Mouse (Mus musculus): ENCODE results near the gene Frmd4a. TPM values are rescaled to one million over a fixed set of nuclear protein-coding genes. Genes with fewer than 3 reads are reported as not detected.

Frmd4a gene
- 56.0 and 63.8 TPM in 2 replicates for polyA plus RNA-seq (2015; fragmentation: Nextera tagmentation; extraction: Ambion mirVana)

GRCm38 (mm10) chr2:4017528-4018288 lies at the start of gene Frmd4a:
Gene Frmd4a (plus strand): TSS chr2:4017717.
- WGBS: 29% methylated on average over 8 of the region's 8 CpGs
- peak; percentile 76 for ATAC-seq

GRCm38 (mm10) chr2:3988876-3989275 lies 28.6 kb upstream of the Frmd4a start:
- no peaks in the 10 kb centered on the region for H3K27me3 ChIP-seq (ENCODE audit: control insufficient read depth, insufficient read depth, low read depth, low read length)
- ATAC-seq: no peak
- 92% methylated on average over 7 of the region's 7 CpGs for WGBS
- H3K27ac ChIP-seq (ENCODE audit: low read length): no peak overlapping the region
- no peaks in the 10 kb centered on the region for H3K9me3 ChIP-seq (replicated peaks; ENCODE audit: control insufficient read depth, low read length, poor library complexity, severe bottlenecking)
- no peaks in the 10 kb centered on the region for H3K36me3 ChIP-seq (ENCODE audit: control insufficient read depth, insufficient read depth, low read length)
- no peak overlapping the region for H3K4me2 ChIP-seq (ENCODE audit: low read length)
- no peak overlapping the region for H3K9ac ChIP-seq (ENCODE audit: low read depth, low read length)
- no peak overlapping the region for H3K4me3 ChIP-seq (ENCODE audit: low read depth, low read length)
- no peaks in the 10 kb centered on the region for H3K4me1 ChIP-seq (ENCODE audit: control insufficient read depth, insufficient read depth, low read length)

More at GRCm38 (mm10) chr2:4017528-4018288, at the start of gene Frmd4a:
- Histone ChIP-seq H3K9me3 (replicated peaks; ENCODE audit: control insufficient read depth, low read length, poor library complexity, severe bottlenecking) (no peaks in the 10 kb centered on the region), H3K36me3 (ENCODE audit: control insufficient read depth, insufficient read depth, low read length) (no peaks in the 10 kb centered on the region), H3K4me2 (ENCODE audit: low read length) (peak within 1 kb of the TSS; percentile 66), H3K4me1 (ENCODE audit: control insufficient read depth, insufficient read depth, low read length) (peaks cover 23% of the 10 kb centered on the region), H3K4me3 (ENCODE audit: low read depth, low read length) (peak within 1 kb of the TSS; percentile 43), H3K9ac (ENCODE audit: low read depth, low read length) (peak within 1 kb of the TSS; percentile 65), H3K27ac (ENCODE audit: low read length) (peak within 1 kb of the TSS; percentile 79), H3K27me3 (ENCODE audit: control insufficient read depth, insufficient read depth, low read depth, low read length) (no peaks in the 10 kb centered on the region)

GRCm38 (mm10) chr2:3990431-3990830 lies 27.1 kb upstream of the Frmd4a start:
- 79% methylated on average over 1 of the region's 1 CpGs for WGBS

GRCm38 (mm10) chr2:4018431-4018876 lies 937 bp downstream of the Frmd4a start:
- peak; percentile 85 for ATAC-seq
- Histone ChIP-seq H3K36me3 (ENCODE audit: control insufficient read depth, insufficient read depth, low read length) (no peaks in the 10 kb centered on the region), H3K4me2 (ENCODE audit: low read length) (peak overlapping the region; percentile 66), H3K9ac (ENCODE audit: low read depth, low read length) (peak overlapping the region; percentile 65), H3K9me3 (replicated peaks; ENCODE audit: control insufficient read depth, low read length, poor library complexity, severe bottlenecking) (no peaks in the 10 kb centered on the region), H3K4me1 (ENCODE audit: control insufficient read depth, insufficient read depth, low read length) (peaks cover 23% of the 10 kb centered on the region), H3K4me3 (ENCODE audit: low read depth, low read length) (peak overlapping the region; percentile 43), H3K27me3 (ENCODE audit: control insufficient read depth, insufficient read depth, low read depth, low read length) (no peaks in the 10 kb centered on the region), H3K27ac (ENCODE audit: low read length) (peak overlapping the region; percentile 79)
- 12% methylated on average over 11 of the region's 11 CpGs for WGBS

More at GRCm38 (mm10) chr2:3990431-3990830, 27.1 kb upstream of the Frmd4a start:
- H3K9me3 ChIP-seq (replicated peaks; ENCODE audit: control insufficient read depth, low read length, poor library complexity, severe bottlenecking): no peaks in the 10 kb centered on the region
- no peak overlapping the region for H3K27ac ChIP-seq (ENCODE audit: low read length)
- H3K4me1 ChIP-seq (ENCODE audit: control insufficient read depth, insufficient read depth, low read length): no peaks in the 10 kb centered on the region
- no peaks in the 10 kb centered on the region for H3K36me3 ChIP-seq (ENCODE audit: control insufficient read depth, insufficient read depth, low read length)
- no peak overlapping the region for H3K9ac ChIP-seq (ENCODE audit: low read depth, low read length)
- no peak overlapping the region for H3K4me2 ChIP-seq (ENCODE audit: low read length)
- no peaks in the 10 kb centered on the region for H3K27me3 ChIP-seq (ENCODE audit: control insufficient read depth, insufficient read depth, low read depth, low read length)
- ATAC-seq: no peak
- no peak overlapping the region for H3K4me3 ChIP-seq (ENCODE audit: low read depth, low read length)

GRCm38 (mm10) chr2:4018909-4019308 lies 1.4 kb downstream of the Frmd4a start:
- Histone ChIP-seq H3K9me3 (replicated peaks; ENCODE audit: control insufficient read depth, low read length, poor library complexity, severe bottlenecking) (no peaks in the 10 kb centered on the region), H3K4me1 (ENCODE audit: control insufficient read depth, insufficient read depth, low read length) (peaks cover 23% of the 10 kb centered on the region), H3K4me3 (ENCODE audit: low read depth, low read length) (peak overlapping the region; percentile 43), H3K27me3 (ENCODE audit: control insufficient read depth, insufficient read depth, low read depth, low read length) (no peaks in the 10 kb centered on the region), H3K4me2 (ENCODE audit: low read length) (peak overlapping the region; percentile 66), H3K36me3 (ENCODE audit: control insufficient read depth, insufficient read depth, low read length) (no peaks in the 10 kb centered on the region), H3K9ac (ENCODE audit: low read depth, low read length) (peak overlapping the region; percentile 65; the same call in 1 of the 2 replicates), H3K27ac (ENCODE audit: low read length) (no peak overlapping the region)
- peak; percentile 40; the same call in 1 of the 2 replicates for ATAC-seq
- 34% methylated on average over 4 of the region's 4 CpGs for WGBS

- Histone ChIP-seq H3K27ac (ENCODE audit: low read length) (no peak overlapping the region), H3K9ac (ENCODE audit: low read depth, low read length) (no peak overlapping the region), H3K9me3 (replicated peaks; ENCODE audit: control insufficient read depth, low read length, poor library complexity, severe bottlenecking) (no peaks in the 10 kb centered on the region), H3K27me3 (ENCODE audit: control insufficient read depth, insufficient read depth, low read depth, low read length) (no peaks in the 10 kb centered on the region), H3K36me3 (ENCODE audit: control insufficient read depth, insufficient read depth, low read length) (no peaks in the 10 kb centered on the region), H3K4me1 (ENCODE audit: control insufficient read depth, insufficient read depth, low read length) (no peaks in the 10 kb centered on the region), H3K4me2 (ENCODE audit: low read length) (no peak overlapping the region), H3K4me3 (ENCODE audit: low read depth, low read length) (no peak overlapping the region)
- ATAC-seq: no peak
- 72% methylated on average over 7 of the region's 7 CpGs for WGBS
Observed at GRCm38 (mm10) chr2:4024927-4025326, 7.4 kb downstream of the Frmd4a start.

GRCm38 (mm10) chr2:4029031-4029747 lies 11.7 kb downstream of the Frmd4a start:
- no peaks in the 10 kb centered on the region for H3K27me3 ChIP-seq (ENCODE audit: control insufficient read depth, insufficient read depth, low read depth, low read length)
- no peak overlapping the region for H3K27ac ChIP-seq (ENCODE audit: low read length)
- no peak for ATAC-seq
- no peak overlapping the region for H3K4me3 ChIP-seq (ENCODE audit: low read depth, low read length)
- no peaks in the 10 kb centered on the region for H3K36me3 ChIP-seq (ENCODE audit: control insufficient read depth, insufficient read depth, low read length)
- H3K9me3 ChIP-seq (replicated peaks; ENCODE audit: control insufficient read depth, low read length, poor library complexity, severe bottlenecking): no peaks in the 10 kb centered on the region
- WGBS: 84% methylated on average over 4 of the region's 4 CpGs
- H3K4me2 ChIP-seq (ENCODE audit: low read length): no peak overlapping the region
- H3K9ac ChIP-seq (ENCODE audit: low read depth, low read length): no peak overlapping the region
- no peaks in the 10 kb centered on the region for H3K4me1 ChIP-seq (ENCODE audit: control insufficient read depth, insufficient read depth, low read length)

GRCm38 (mm10) chr2:4036153-4036589 lies 18.7 kb downstream of the Frmd4a start:
- Histone ChIP-seq H3K27ac (ENCODE audit: low read length) (peak overlapping the region; percentile 55; the same call in 1 of the 2 replicates), H3K4me2 (ENCODE audit: low read length) (no peak overlapping the region), H3K9ac (ENCODE audit: low read depth, low read length) (no peak overlapping the region)

More at GRCm38 (mm10) chr2:4036153-4036589, 18.7 kb downstream of the Frmd4a start:
- WGBS: 49% methylated on average over 4 of the region's 4 CpGs
- no peak overlapping the region for H3K4me3 ChIP-seq (ENCODE audit: low read depth, low read length)
- H3K36me3 ChIP-seq (ENCODE audit: control insufficient read depth, insufficient read depth, low read length): no peaks in the 10 kb centered on the region
- H3K4me1 ChIP-seq (ENCODE audit: control insufficient read depth, insufficient read depth, low read length): no peaks in the 10 kb centered on the region
- no peak; the same call in 1 of the 2 replicates for ATAC-seq
- H3K27me3 ChIP-seq (ENCODE audit: control insufficient read depth, insufficient read depth, low read depth, low read length): no peaks in the 10 kb centered on the region
- no peaks in the 10 kb centered on the region for H3K9me3 ChIP-seq (replicated peaks; ENCODE audit: control insufficient read depth, low read length, poor library complexity, severe bottlenecking)

All from midbrain, embryonic 16.5 days (tissue).